Mouse (Mus musculus) cerebellum, adult 2 months (tissue): ENCODE measurements at regions not wholly inside any gene's neighbourhood (a gene's known extent, or its start where the extent isn't known, plus 50 kb on each side); places are given as distances from the start of the nearest gene placed in this dataset.

Experiments
- DNase-seq, 2 experiments: peaks; one replicate each; pipeline ENCODE4 v3.0.0; 2021
- H3K27ac ChIP-seq: fragments of 200-500 bp; 2 replicates; pipeline ENCODE4 v1.5.1; 2012; ENCODE audit warnings: low read length, control low read depth, inconsistent platforms; ENCODE audit not compliant: insufficient read depth
- H3K27me3 ChIP-seq: fragments of 200-500 bp; 2 replicates; pipeline ENCODE4 v1.6.1; 2012; ENCODE audit warnings: inconsistent platforms, mild to moderate bottlenecking, low read length, moderate library complexity; ENCODE audit not compliant: control insufficient read depth, insufficient read depth
- H3K4me1 ChIP-seq: fragments of 200-500 bp; 2 replicates; pipeline ENCODE4 v1.6.1; 2011; ENCODE audit warnings: low read length; ENCODE audit not compliant: control insufficient read depth, insufficient read depth
- H3K4me3 ChIP-seq: fragments of 200-500 bp; replicated peaks from 2 replicates; pipeline ENCODE3; 2011; ENCODE audit warnings: mild to moderate bottlenecking, low read depth, low read length, control low read depth; ENCODE audit not compliant: insufficient read depth
- CTCF ChIP-seq: fragments of 200-500 bp; IDR thresholded peaks from 2 replicates; pipeline ENCODE4 v1.5.1; 2011; ENCODE audit warnings: low read depth, mild to moderate bottlenecking, control low read depth, low read length, moderate library complexity, borderline replicate concordance; ENCODE audit not compliant: insufficient read depth
- POLR2A ChIP-seq: fragments of 200-500 bp; IDR thresholded peaks from 2 replicates; pipeline ENCODE4 v1.6.1; 2011; ENCODE audit warnings: low read length, control low read depth, borderline replicate concordance; ENCODE audit not compliant: insufficient read depth
- WGBS: fragments of 180-500 bp; shearing (Covaris S2); methylation state at CpG from one replicate; pipeline ENCODE4 v1.1.7; 2018; 5-methylcytosine and 5-hydroxymethylcytosine counted together

- DNase-seq: no peak
- no peaks in the 10 kb centered on the region for H3K27me3 ChIP-seq
- H3K4me3 ChIP-seq: no peak overlapping the region
- H3K27ac ChIP-seq: no peak overlapping the region
- 94% methylated on average over 7 of the region's 7 CpGs for WGBS
- H3K4me1 ChIP-seq: no peaks in the 10 kb centered on the region; the same call in 1 of the 2 replicates
- TF ChIP-seq CTCF (no peak), POLR2A (no peak)
These were observed 78.6 kb downstream of the Fam43a start for GRCm38 (mm10) chr16:30677896-30678707.

- no peaks in the 10 kb centered on the region; the same call in 1 of the 2 replicates for H3K4me1 ChIP-seq
- 91% methylated on average over 9 of the region's 9 CpGs for WGBS
- no peak overlapping the region for H3K4me3 ChIP-seq
- no peak for DNase-seq
- H3K27me3 ChIP-seq: no peaks in the 10 kb centered on the region
- TF ChIP-seq POLR2A: no peak
- TF ChIP-seq CTCF: no peak
- H3K27ac ChIP-seq: no peak overlapping the region
These were observed 79.4 kb downstream of the Fam43a start for GRCm38 (mm10) chr16:30678708-30679492.

- DNase-seq: no peak
- Histone ChIP-seq H3K27me3 (no peaks in the 10 kb centered on the region), H3K27ac (no peak overlapping the region), H3K4me1 (no peaks in the 10 kb centered on the region; the same call in 1 of the 2 replicates), H3K4me3 (no peak overlapping the region)
- WGBS: 68% methylated on average over 3 of the region's 3 CpGs
- TF ChIP-seq CTCF (no peak), POLR2A (no peak)
These were observed 79.9 kb downstream of the Fam43a start for GRCm38 (mm10) chr16:30679493-30679811.

- Histone ChIP-seq H3K4me1 (no peaks in the 10 kb centered on the region; the same call in 1 of the 2 replicates), H3K27ac (no peak overlapping the region), H3K4me3 (no peak overlapping the region), H3K27me3 (no peaks in the 10 kb centered on the region)
- TF ChIP-seq CTCF: no peak
- no peak for TF ChIP-seq POLR2A
- no peak for DNase-seq
- WGBS: 35% methylated on average over 4 of the region's 4 CpGs
These were observed 81.9 kb downstream of the Fam43a start for GRCm38 (mm10) chr16:30681421-30681820.

GRCm38 (mm10) chr16:30683986-30684385 is 84.5 kb downstream of the Fam43a start:
- no peaks in the 10 kb centered on the region for H3K27me3 ChIP-seq
- WGBS: 63% methylated on average over 3 of the region's 3 CpGs
- no peak overlapping the region for H3K27ac ChIP-seq
- DNase-seq: peak in 1 of 2 experiments; percentile 20
- H3K4me3 ChIP-seq: no peak overlapping the region
- no peaks in the 10 kb centered on the region; the same call in 1 of the 2 replicates for H3K4me1 ChIP-seq
- no peak for TF ChIP-seq CTCF
- TF ChIP-seq POLR2A: no peak

GRCm38 (mm10) chr16:30686536-30686935 is 87.0 kb downstream of the Fam43a start:
- TF ChIP-seq CTCF (no peak), POLR2A (no peak)
- WGBS: 82% methylated on average over 6 of the region's 6 CpGs
- DNase-seq: no peak
- no peaks in the 10 kb centered on the region for H3K4me1 ChIP-seq
- H3K4me3 ChIP-seq: no peak overlapping the region
- H3K27ac ChIP-seq: no peak overlapping the region
- no peaks in the 10 kb centered on the region for H3K27me3 ChIP-seq

- 83% methylated on average over 6 of the region's 6 CpGs for WGBS
- TF ChIP-seq POLR2A (no peak), CTCF (no peak)
- no peak overlapping the region for H3K4me3 ChIP-seq
- no peak overlapping the region for H3K27ac ChIP-seq
- no peaks in the 10 kb centered on the region for H3K27me3 ChIP-seq
- H3K4me1 ChIP-seq: no peaks in the 10 kb centered on the region
- no peak for DNase-seq
These were observed 87.7 kb downstream of the Fam43a start for GRCm38 (mm10) chr16:30687225-30687624.
